16 mouse cellular contexts compared by ENCODE assay signal in the genomic region with DNA sequence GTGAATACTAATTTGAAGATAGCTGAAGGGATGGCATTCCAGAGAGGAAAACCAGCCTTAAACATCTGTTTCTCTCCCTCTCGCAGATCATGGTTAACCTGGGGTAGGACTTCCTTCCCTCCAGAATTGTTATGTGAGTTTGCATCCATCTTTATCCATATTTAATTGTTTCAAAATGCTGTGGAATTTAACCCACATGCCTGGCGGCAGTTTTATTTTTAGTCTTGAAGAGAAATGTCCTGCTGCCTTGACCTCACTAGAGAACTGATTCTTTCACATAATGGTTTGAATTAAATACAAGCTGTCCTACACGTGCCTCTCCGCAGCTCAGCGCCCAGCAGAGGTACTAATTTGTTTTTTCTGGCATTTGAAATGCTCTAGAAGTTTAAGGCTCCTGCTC.
"Had no signal": no experiment of that assay in that cellular context is flagged by ENCODE, and none has a peak within 500 bp of the region (broad histone marks: within the 10 kb centered on the region; RNA-seq: fewer than 3 reads in every experiment).

No protein-coding gene starts in this region.

- H3K4me1 ChIP-seq: midbrain, embryonic 10.5 days; midbrain, embryonic 12.5 days; neural tube, embryonic 13.5 days; neural tube, embryonic 15.5 days; stomach, embryonic 15.5 days had no signal

- H3K4me3 ChIP-seq: midbrain, embryonic 10.5 days; midbrain, embryonic 12.5 days; myocyte; neural tube, embryonic 13.5 days; neural tube, embryonic 15.5 days; stomach, embryonic 15.5 days had no signal

- H3K27ac ChIP-seq: midbrain, embryonic 10.5 days; midbrain, embryonic 12.5 days; neural tube, embryonic 13.5 days; neural tube, embryonic 15.5 days; stomach, embryonic 15.5 days; stomach, postnatal 0 days had no signal

- ATAC-seq: midbrain, embryonic 16.5 days had no signal

- H3K9ac ChIP-seq: lung, embryonic 14.5 days; midbrain, embryonic 12.5 days; neural tube, embryonic 13.5 days; neural tube, embryonic 15.5 days; stomach, embryonic 15.5 days had no signal

- H3K9me3 ChIP-seq: midbrain, embryonic 10.5 days; midbrain, embryonic 12.5 days; neural tube, embryonic 13.5 days; neural tube, embryonic 15.5 days; stomach, embryonic 15.5 days had no signal

- H3K4me2 ChIP-seq: lung, embryonic 14.5 days; midbrain, embryonic 12.5 days; neural tube, embryonic 13.5 days; neural tube, embryonic 15.5 days; stomach, embryonic 15.5 days had no signal

- H3K27me3 ChIP-seq: midbrain, embryonic 12.5 days; neural tube, embryonic 13.5 days; neural tube, embryonic 15.5 days; stomach, embryonic 15.5 days had no signal

- H3K36me3 ChIP-seq: midbrain, embryonic 10.5 days; midbrain, embryonic 12.5 days; neural tube, embryonic 13.5 days; neural tube, embryonic 15.5 days; stomach, embryonic 15.5 days had no signal

- DNase-seq: lung, embryonic 14.5 days; lung, postnatal 10 days; lung, postnatal 4 days; midbrain, embryonic 14.5 days; right cerebral cortex, postnatal 14 days; thymus, adult 2 months; thymus, postnatal 25 days; thymus, postnatal 4 days had no signal
